Mouse (Mus musculus): ENCODE measurements at regions not wholly inside any gene's neighbourhood (a gene's known extent, or its start where the extent isn't known, plus 50 kb on each side); places are given as distances from the start of the nearest gene placed in this dataset.

- DNase-seq (ENCODE audit: low spot score) (no peak), ATAC-seq (ENCODE audit: extremely low read depth, insufficient number of reproducible peaks, low FRiP score, poor library complexity, severe bottlenecking) (no peak)
- TF ChIP-seq CTCF (IDR thresholded peaks at IDR 0.05; ENCODE audit: low read depth, low read length), result no peak
- TF ChIP-seq TAL1 (conservative IDR thresholded peaks at IDR 0.05; ENCODE audit: low read depth, low read length), result no peak
- TF ChIP-seq GATA1 (IDR thresholded peaks at IDR 0.05; ENCODE audit: borderline replicate concordance, low read length), result no peak
- no peak for TF ChIP-seq POLR2AphosphoS5 (IDR thresholded peaks at IDR 0.05; ENCODE audit: insufficient replicate concordance, low read depth, low read length)
- no peak for TF ChIP-seq GATA2 (IDR thresholded peaks at IDR 0.05; ENCODE audit: borderline replicate concordance, low read depth, low read length)
- Histone ChIP-seq H3K4me3 (ENCODE audit: low read depth, low read length) (no peak overlapping the region), H3K4me1 (ENCODE audit: insufficient read depth, low read depth, low read length) (no peaks in the 10 kb centered on the region), H3K9me3 (replicated peaks) (peaks cover 11% of the 10 kb centered on the region), H3K36me3 (replicated peaks) (no peaks in the 10 kb centered on the region), H3K27me3 (ENCODE audit: insufficient read depth, low read length) (no peaks in the 10 kb centered on the region)
Observed at GRCm38 (mm10) chr17:63758817-63759404, 104.0 kb upstream of the Fer start.

GRCm38 (mm10) chr17:63761058-63761457, 101.8 kb upstream of the Fer start:
- ATAC-seq (ENCODE audit: extremely low read depth, insufficient number of reproducible peaks, low FRiP score, poor library complexity, severe bottlenecking) (no peak), DNase-seq (ENCODE audit: low spot score) (no peak)
- H3K4me1 ChIP-seq (ENCODE audit: insufficient read depth, low read depth, low read length), result no peaks in the 10 kb centered on the region
- H3K9me3 ChIP-seq (replicated peaks), result peaks cover 8% of the 10 kb centered on the region
- H3K27me3 ChIP-seq (ENCODE audit: insufficient read depth, low read length), result no peaks in the 10 kb centered on the region
- H3K36me3 ChIP-seq (replicated peaks), result no peaks in the 10 kb centered on the region
- no peak overlapping the region for H3K4me3 ChIP-seq (ENCODE audit: low read depth, low read length)
- TF ChIP-seq GATA2 (IDR thresholded peaks at IDR 0.05; ENCODE audit: borderline replicate concordance, low read depth, low read length), result no peak
- no peak for TF ChIP-seq TAL1 (conservative IDR thresholded peaks at IDR 0.05; ENCODE audit: low read depth, low read length)
- no peak for TF ChIP-seq POLR2AphosphoS5 (IDR thresholded peaks at IDR 0.05; ENCODE audit: insufficient replicate concordance, low read depth, low read length)
- TF ChIP-seq CTCF (IDR thresholded peaks at IDR 0.05; ENCODE audit: low read depth, low read length), result no peak
- no peak for TF ChIP-seq GATA1 (IDR thresholded peaks at IDR 0.05; ENCODE audit: borderline replicate concordance, low read length)

- H3K4me1 ChIP-seq (ENCODE audit: insufficient read depth, low read depth, low read length), result no peaks in the 10 kb centered on the region
- no peak overlapping the region for H3K4me3 ChIP-seq (ENCODE audit: low read depth, low read length)
- no peaks in the 10 kb centered on the region for H3K27me3 ChIP-seq (ENCODE audit: insufficient read depth, low read length)
- no peaks in the 10 kb centered on the region for H3K9me3 ChIP-seq (replicated peaks)
- DNase-seq (ENCODE audit: low spot score) (no peak), ATAC-seq (ENCODE audit: extremely low read depth, insufficient number of reproducible peaks, low FRiP score, poor library complexity, severe bottlenecking) (no peak)
- H3K36me3 ChIP-seq (replicated peaks), result no peaks in the 10 kb centered on the region
- TF ChIP-seq POLR2AphosphoS5 (IDR thresholded peaks at IDR 0.05; ENCODE audit: insufficient replicate concordance, low read depth, low read length) (no peak), TAL1 (conservative IDR thresholded peaks at IDR 0.05; ENCODE audit: low read depth, low read length) (no peak), GATA2 (IDR thresholded peaks at IDR 0.05; ENCODE audit: borderline replicate concordance, low read depth, low read length) (no peak), GATA1 (IDR thresholded peaks at IDR 0.05; ENCODE audit: borderline replicate concordance, low read length) (no peak), CTCF (IDR thresholded peaks at IDR 0.05; ENCODE audit: low read depth, low read length) (no peak)
Observed at GRCm38 (mm10) chr17:63771111-63771510, 91.8 kb upstream of the Fer start.

- TF ChIP-seq TAL1 (conservative IDR thresholded peaks at IDR 0.05; ENCODE audit: low read depth, low read length), result no peak
- no peak for TF ChIP-seq GATA1 (IDR thresholded peaks at IDR 0.05; ENCODE audit: borderline replicate concordance, low read length)
- no peak for TF ChIP-seq GATA2 (IDR thresholded peaks at IDR 0.05; ENCODE audit: borderline replicate concordance, low read depth, low read length)
- no peak for TF ChIP-seq POLR2AphosphoS5 (IDR thresholded peaks at IDR 0.05; ENCODE audit: insufficient replicate concordance, low read depth, low read length)
- TF ChIP-seq CTCF (IDR thresholded peaks at IDR 0.05; ENCODE audit: low read depth, low read length), result no peak
- no peaks in the 10 kb centered on the region for H3K36me3 ChIP-seq (replicated peaks)
- no peak for ATAC-seq (ENCODE audit: extremely low read depth, insufficient number of reproducible peaks, low FRiP score, poor library complexity, severe bottlenecking)
- no peaks in the 10 kb centered on the region for H3K27me3 ChIP-seq (ENCODE audit: insufficient read depth, low read length)
- no peaks in the 10 kb centered on the region for H3K9me3 ChIP-seq (replicated peaks)
- no peaks in the 10 kb centered on the region for H3K4me1 ChIP-seq (ENCODE audit: insufficient read depth, low read depth, low read length)
- no peak for DNase-seq (ENCODE audit: low spot score)
- no peak overlapping the region for H3K4me3 ChIP-seq (ENCODE audit: low read depth, low read length)
Observed at GRCm38 (mm10) chr17:63784381-63785116, 78.3 kb upstream of the Fer start.

- H3K4me3 ChIP-seq (ENCODE audit: low read depth, low read length), result no peak overlapping the region
- no peaks in the 10 kb centered on the region for H3K36me3 ChIP-seq (replicated peaks)
- TF ChIP-seq GATA2 (IDR thresholded peaks at IDR 0.05; ENCODE audit: borderline replicate concordance, low read depth, low read length) (no peak), TAL1 (conservative IDR thresholded peaks at IDR 0.05; ENCODE audit: low read depth, low read length) (no peak), CTCF (IDR thresholded peaks at IDR 0.05; ENCODE audit: low read depth, low read length) (no peak), POLR2AphosphoS5 (IDR thresholded peaks at IDR 0.05; ENCODE audit: insufficient replicate concordance, low read depth, low read length) (no peak), GATA1 (IDR thresholded peaks at IDR 0.05; ENCODE audit: borderline replicate concordance, low read length) (no peak)
- ATAC-seq (ENCODE audit: extremely low read depth, insufficient number of reproducible peaks, low FRiP score, poor library complexity, severe bottlenecking), result no peak
- no peaks in the 10 kb centered on the region for H3K27me3 ChIP-seq (ENCODE audit: insufficient read depth, low read length)
- H3K9me3 ChIP-seq (replicated peaks), result no peaks in the 10 kb centered on the region
- H3K4me1 ChIP-seq (ENCODE audit: insufficient read depth, low read depth, low read length), result no peaks in the 10 kb centered on the region
- DNase-seq (ENCODE audit: low spot score), result no peak
Observed at GRCm38 (mm10) chr17:63786444-63786843, 76.4 kb upstream of the Fer start.

GRCm38 (mm10) chr17:63794352-63794751, 68.5 kb upstream of the Fer start:
- Histone ChIP-seq H3K36me3 (replicated peaks) (no peaks in the 10 kb centered on the region), H3K9me3 (replicated peaks) (no peaks in the 10 kb centered on the region), H3K4me3 (ENCODE audit: low read depth, low read length) (no peak overlapping the region), H3K27me3 (ENCODE audit: insufficient read depth, low read length) (no peaks in the 10 kb centered on the region), H3K4me1 (ENCODE audit: insufficient read depth, low read depth, low read length) (no peaks in the 10 kb centered on the region)
- no peak for ATAC-seq (ENCODE audit: extremely low read depth, insufficient number of reproducible peaks, low FRiP score, poor library complexity, severe bottlenecking)
- no peak for TF ChIP-seq TAL1 (conservative IDR thresholded peaks at IDR 0.05; ENCODE audit: low read depth, low read length)
- no peak for TF ChIP-seq POLR2AphosphoS5 (IDR thresholded peaks at IDR 0.05; ENCODE audit: insufficient replicate concordance, low read depth, low read length)
- TF ChIP-seq GATA1 (IDR thresholded peaks at IDR 0.05; ENCODE audit: borderline replicate concordance, low read length), result no peak
- no peak for TF ChIP-seq CTCF (IDR thresholded peaks at IDR 0.05; ENCODE audit: low read depth, low read length)
- TF ChIP-seq GATA2 (IDR thresholded peaks at IDR 0.05; ENCODE audit: borderline replicate concordance, low read depth, low read length), result no peak
- no peak for DNase-seq (ENCODE audit: low spot score)

Data from G1E (cell line).